Mouse (Mus musculus) hindbrain, embryonic 15.5 days (tissue): ENCODE results near the gene Ncapd3. TPM values are rescaled to one million over a fixed set of nuclear protein-coding genes. Genes with fewer than 3 reads are reported as not detected.

Experiments used
- ATAC-seq: fragments of 200-750 bp; cut with Nextera tagmentation; 2 replicates; pipeline ENCODE4 v1.8.0; 2017; ENCODE audit warnings: low read depth, moderate number of reproducible peaks, moderate TSS enrichment; ENCODE audit not compliant: low FRiP score
- H3K27ac ChIP-seq: fragments of 300-500 bp; sonication (generic); replicated peaks from 2 replicates; pipeline ENCODE4 v1.5.1; 2015; ENCODE audit warnings: mild to moderate bottlenecking, inconsistent platforms
- H3K27me3 ChIP-seq: fragments of 300-500 bp; sonication (generic); 2 replicates; pipeline ENCODE4 v1.6.1; 2015; ENCODE audit warnings: control low read depth, inconsistent platforms
- H3K36me3 ChIP-seq: fragments of 300-500 bp; sonication (generic); 2 replicates; pipeline ENCODE4 v1.6.1; 2015; ENCODE audit warnings: control low read depth, inconsistent platforms
- H3K4me1 ChIP-seq: fragments of 300-500 bp; sonication (generic); replicated peaks from 2 replicates; pipeline ENCODE4 v1.6.1; 2015; ENCODE audit warnings: control low read depth, inconsistent platforms
- H3K4me2 ChIP-seq: fragments of 300-500 bp; sonication (generic); 2 replicates; pipeline ENCODE4 v1.6.1; 2015; ENCODE audit warnings: moderate library complexity, mild to moderate bottlenecking, inconsistent platforms
- H3K4me3 ChIP-seq: fragments of 300-500 bp; sonication (generic); 2 replicates; pipeline ENCODE4 v1.5.1; 2015; ENCODE audit warnings: mild to moderate bottlenecking, inconsistent platforms
- H3K9ac ChIP-seq: fragments of 300-500 bp; sonication (generic); 2 replicates; pipeline ENCODE4 v1.6.1; 2015; ENCODE audit warnings: inconsistent platforms
- H3K9me3 ChIP-seq: fragments of 300-500 bp; sonication (generic); 2 replicates; pipeline ENCODE4 v1.6.1; 2016; ENCODE audit warnings: control low read depth, inconsistent platforms
- WGBS: fragments of 180-500 bp; shearing (Covaris S2); methylation state at CpG from one replicate; pipeline ENCODE4 v1.1.7; 2015; 5-methylcytosine and 5-hydroxymethylcytosine counted together
- polyA plus RNA-seq: library from polyadenylated mRNA; unstranded; fragments of >200 nt; fragmentation: Nextera tagmentation; extraction: Ambion mirVana; gene quantifications from 2 replicates; pipeline ENCODE4 v1.2.1, GENCODE M21; 2015

The Ncapd3 gene
- polyA plus RNA-seq, result 15.4 and 16.6 TPM in 2 replicates

DNA sequence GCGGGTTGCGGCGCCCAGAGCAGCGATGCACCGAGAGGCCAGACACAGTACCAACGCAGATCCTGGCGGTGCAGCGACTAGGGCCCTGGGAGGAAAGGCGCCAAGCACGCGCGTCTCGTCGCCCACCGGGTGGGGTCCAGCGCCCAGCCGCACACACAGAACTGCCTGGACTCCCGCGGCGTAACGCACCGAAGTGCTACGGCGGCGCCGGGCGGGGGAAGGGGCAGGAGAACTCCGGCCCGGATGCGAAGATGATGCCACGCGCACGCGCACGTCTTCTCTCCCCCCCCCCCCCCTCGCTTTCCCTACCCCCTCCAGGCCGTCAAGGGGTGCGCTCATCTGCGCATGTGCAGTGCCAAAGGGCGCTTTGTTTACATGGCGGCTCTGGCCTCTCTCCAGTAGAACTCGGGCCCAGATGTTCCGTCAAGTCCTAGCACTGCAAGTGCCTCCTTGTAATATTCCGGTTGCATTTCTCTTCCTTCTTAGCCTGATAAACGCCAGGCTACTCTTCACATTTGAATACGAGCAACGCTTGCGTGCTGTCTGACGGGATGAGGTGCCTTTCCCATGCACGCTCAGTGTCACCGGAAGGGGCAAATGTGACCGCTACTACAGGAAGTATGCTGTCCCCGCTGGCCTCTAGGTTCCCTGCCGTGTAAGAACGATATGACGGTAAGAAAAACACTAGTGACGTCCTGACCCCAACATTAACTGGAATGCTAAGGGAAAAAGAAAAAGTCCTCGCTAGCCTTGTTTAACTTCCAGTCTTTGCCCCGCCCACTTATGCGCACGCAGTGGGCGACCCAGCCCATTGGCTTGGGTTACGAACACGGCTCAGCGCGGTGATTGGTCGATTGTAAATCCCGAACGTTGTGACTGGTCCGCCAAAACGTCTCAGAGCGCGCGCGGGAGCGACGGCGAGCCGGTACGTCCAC is at the start of gene Ncapd3, which contains the start of gene Vps26b:
TSS of gene Ncapd3 (plus strand) at position 348 of the 935 bp plus-strand sequence.
TSS of gene Vps26b (minus strand) at position 238 of the 935 bp plus-strand sequence.
- Histone ChIP-seq H3K27me3 (no peaks in the 10 kb centered on the region), H3K4me1 (peaks cover 55% of the 10 kb centered on the region), H3K36me3 (no peaks in the 10 kb centered on the region), H3K9ac (peak within 1 kb of the TSS; percentile 100), H3K4me2 (peak within 1 kb of the TSS; percentile 83), H3K27ac (peak within 1 kb of the TSS; percentile 94), H3K9me3 (no peaks in the 10 kb centered on the region), H3K4me3 (peak within 1 kb of the TSS; percentile 100)
- ATAC-seq, result peak; percentile 92
- WGBS, result under 1% methylated on average over 71 of the region's 80 CpGs

DNA sequence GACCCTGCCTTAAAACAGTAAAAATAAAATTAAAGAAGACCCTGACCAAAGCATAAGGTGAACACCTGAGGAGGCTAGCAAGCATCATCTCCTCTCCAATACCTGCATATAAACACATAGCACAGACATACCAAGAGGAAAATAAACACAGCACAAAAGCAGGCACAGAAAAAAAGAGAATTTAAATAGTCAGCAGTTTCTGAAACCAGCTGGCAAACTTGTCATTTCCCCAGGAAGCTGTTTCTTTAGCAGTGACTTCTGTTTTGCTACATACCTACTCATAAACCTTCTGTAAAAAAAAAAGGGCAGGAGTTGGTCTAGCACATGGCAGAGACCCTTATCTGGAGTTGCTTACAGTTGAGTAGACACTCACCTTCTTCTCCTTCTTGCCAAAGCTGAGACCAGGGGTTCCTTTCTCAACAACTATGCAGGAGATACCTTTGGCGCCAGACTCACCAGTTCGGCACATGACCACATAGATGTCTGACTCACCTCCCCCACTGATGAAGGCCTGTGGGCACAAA is 44.8 kb upstream of the Ncapd3 start:
- Histone ChIP-seq H3K4me1 (no peaks in the 10 kb centered on the region), H3K9ac (no peak overlapping the region), H3K4me3 (no peak overlapping the region), H3K27ac (no peak overlapping the region), H3K27me3 (no peaks in the 10 kb centered on the region), H3K9me3 (no peaks in the 10 kb centered on the region), H3K36me3 (peaks cover 55% of the 10 kb centered on the region), H3K4me2 (no peak overlapping the region)
- ATAC-seq, result no peak
- 96% methylated on average over 2 of the region's 2 CpGs for WGBS

- H3K36me3 ChIP-seq, result peaks cover 54% of the 10 kb centered on the region
Measured at GRCm38 (mm10) chr9:26985668-26986277, 44.2 kb upstream of the Ncapd3 start.

DNA sequence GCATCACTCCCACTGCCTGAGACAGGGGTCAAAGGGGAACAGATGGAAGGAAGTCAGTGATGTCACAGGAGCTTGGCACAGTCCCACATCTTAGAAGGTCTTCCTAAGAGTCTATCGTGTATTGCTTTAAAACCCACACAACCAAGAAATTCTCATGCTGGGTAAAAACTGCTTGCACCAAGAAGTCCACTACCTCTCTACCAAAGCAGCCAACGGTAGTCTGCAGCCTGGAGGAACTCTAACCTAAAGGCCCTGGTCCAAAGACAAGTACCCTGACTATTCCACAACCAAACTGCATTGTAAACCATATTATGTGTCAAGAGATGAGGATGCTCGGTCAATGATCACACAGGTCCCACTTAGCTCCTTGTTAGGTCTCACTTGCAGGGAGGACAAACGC is 39.8 kb upstream of the Ncapd3 start:
- 95% methylated on average over 4 of the region's 4 CpGs for WGBS
- no peak overlapping the region for H3K27ac ChIP-seq
- no peak overlapping the region for H3K4me2 ChIP-seq

More at GRCm38 (mm10) chr9:26985668-26986277, 44.2 kb upstream of the Ncapd3 start:
- Histone ChIP-seq H3K4me1 (no peaks in the 10 kb centered on the region), H3K4me3 (no peak overlapping the region), H3K9me3 (no peaks in the 10 kb centered on the region), H3K27me3 (no peaks in the 10 kb centered on the region), H3K27ac (no peak overlapping the region), H3K4me2 (no peak overlapping the region), H3K9ac (no peak overlapping the region)
- ATAC-seq, result no peak
- 98% methylated on average over 6 of the region's 6 CpGs for WGBS

DNA sequence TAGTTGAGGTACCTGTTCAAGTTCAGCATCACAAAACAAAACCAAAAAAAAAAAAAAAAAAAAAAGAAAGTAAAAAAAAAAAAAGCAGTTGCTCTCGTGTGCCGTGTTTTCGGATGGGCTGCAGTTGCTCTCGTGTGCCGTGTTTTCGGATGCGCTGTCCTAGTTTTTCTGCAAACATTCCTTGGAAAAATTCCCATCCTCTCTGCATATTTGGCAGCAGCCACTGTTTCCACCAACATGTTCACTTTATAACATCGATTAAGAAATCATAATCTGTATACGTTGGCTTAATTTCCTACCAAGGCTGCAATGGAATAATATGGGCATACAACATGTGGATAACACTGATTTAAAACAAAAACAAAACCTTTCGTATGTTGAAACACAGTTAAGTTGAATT is 36.9 kb upstream of the Ncapd3 start:
- 95% methylated on average over 10 of the region's 10 CpGs for WGBS
- Histone ChIP-seq H3K9me3 (no peaks in the 10 kb centered on the region), H3K4me3 (no peak overlapping the region), H3K27ac (no peak overlapping the region), H3K4me2 (no peak overlapping the region), H3K4me1 (peaks cover 2% of the 10 kb centered on the region), H3K27me3 (no peaks in the 10 kb centered on the region), H3K9ac (no peak overlapping the region), H3K36me3 (peaks cover 27% of the 10 kb centered on the region)
- no peak for ATAC-seq

More for the DNA sequence above, 39.8 kb upstream of the Ncapd3 start:
- no peaks in the 10 kb centered on the region for H3K9me3 ChIP-seq
- ATAC-seq, result no peak
- H3K9ac ChIP-seq, result no peak overlapping the region
- H3K36me3 ChIP-seq, result peaks cover 42% of the 10 kb centered on the region
- H3K27me3 ChIP-seq, result no peaks in the 10 kb centered on the region
- H3K4me1 ChIP-seq, result no peaks in the 10 kb centered on the region
- H3K4me3 ChIP-seq, result no peak overlapping the region

- peaks cover 8% of the 10 kb centered on the region for H3K4me1 ChIP-seq
- H3K27ac ChIP-seq, result no peak overlapping the region
- ATAC-seq, result no peak
- no peak overlapping the region for H3K4me2 ChIP-seq
- no peak overlapping the region for H3K9ac ChIP-seq
- no peak overlapping the region for H3K4me3 ChIP-seq
- 77% methylated on average over 3 of the region's 3 CpGs for WGBS
- no peaks in the 10 kb centered on the region for H3K27me3 ChIP-seq
- peaks cover 22% of the 10 kb centered on the region for H3K36me3 ChIP-seq
- H3K9me3 ChIP-seq, result no peaks in the 10 kb centered on the region
Measured at GRCm38 (mm10) chr9:26993900-26994299, 36.1 kb upstream of the Ncapd3 start.

GRCm38 (mm10) chr9:26997062-26997461 is 32.9 kb upstream of the Ncapd3 start:
- Histone ChIP-seq H3K9me3 (no peaks in the 10 kb centered on the region), H3K4me1 (peaks cover 30% of the 10 kb centered on the region), H3K36me3 (0 out of 2 replicates have a peak, but pooled peaks cover 3% of the 10 kb centered on the region), H3K9ac (no peak overlapping the region), H3K4me3 (no peak overlapping the region), H3K4me2 (no peak overlapping the region), H3K27me3 (no peaks in the 10 kb centered on the region), H3K27ac (no peak overlapping the region)
- WGBS, result 90% methylated on average over 3 of the region's 3 CpGs
- no peak for ATAC-seq

DNA sequence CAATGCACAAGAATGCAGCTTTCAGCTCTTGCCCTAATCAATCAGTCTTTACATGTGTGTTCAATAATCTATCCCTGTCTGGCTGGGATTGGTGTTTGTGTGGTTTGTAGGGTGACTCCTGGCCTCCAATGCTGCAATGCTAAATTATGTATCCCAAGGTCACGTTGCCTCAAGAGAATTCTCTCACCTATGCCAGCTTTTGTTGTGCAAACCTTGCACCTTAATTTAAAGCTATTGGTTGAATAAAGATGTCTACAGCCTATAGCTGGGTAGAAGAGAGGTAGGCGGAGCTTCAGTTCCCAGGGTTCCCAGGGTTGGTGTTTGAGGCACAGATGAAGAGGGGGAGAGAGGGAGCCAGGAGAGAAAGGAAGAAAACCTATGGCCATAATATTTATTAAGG is 32.5 kb upstream of the Ncapd3 start:
- 92% methylated on average over 2 of the region's 2 CpGs for WGBS
- Histone ChIP-seq H3K4me1 (peaks cover 30% of the 10 kb centered on the region), H3K4me2 (no peak overlapping the region), H3K36me3 (no peaks in the 10 kb centered on the region), H3K27me3 (no peaks in the 10 kb centered on the region), H3K27ac (no peak overlapping the region), H3K9me3 (no peaks in the 10 kb centered on the region), H3K9ac (no peak overlapping the region), H3K4me3 (no peak overlapping the region)
- ATAC-seq, result no peak

GRCm38 (mm10) chr9:26998669-26999460 is 31.1 kb upstream of the Ncapd3 start:
- Histone ChIP-seq H3K27me3 (no peaks in the 10 kb centered on the region), H3K9ac (peak overlapping the region; percentile 82), H3K36me3 (peaks cover 11% of the 10 kb centered on the region), H3K9me3 (no peaks in the 10 kb centered on the region), H3K4me3 (peak overlapping the region; percentile 70), H3K27ac (peak overlapping the region; percentile 74), H3K4me1 (peaks cover 30% of the 10 kb centered on the region), H3K4me2 (peak overlapping the region; percentile 79)
- WGBS, result 3% methylated on average over 29 of the region's 29 CpGs
- peak; percentile 81 for ATAC-seq

DNA sequence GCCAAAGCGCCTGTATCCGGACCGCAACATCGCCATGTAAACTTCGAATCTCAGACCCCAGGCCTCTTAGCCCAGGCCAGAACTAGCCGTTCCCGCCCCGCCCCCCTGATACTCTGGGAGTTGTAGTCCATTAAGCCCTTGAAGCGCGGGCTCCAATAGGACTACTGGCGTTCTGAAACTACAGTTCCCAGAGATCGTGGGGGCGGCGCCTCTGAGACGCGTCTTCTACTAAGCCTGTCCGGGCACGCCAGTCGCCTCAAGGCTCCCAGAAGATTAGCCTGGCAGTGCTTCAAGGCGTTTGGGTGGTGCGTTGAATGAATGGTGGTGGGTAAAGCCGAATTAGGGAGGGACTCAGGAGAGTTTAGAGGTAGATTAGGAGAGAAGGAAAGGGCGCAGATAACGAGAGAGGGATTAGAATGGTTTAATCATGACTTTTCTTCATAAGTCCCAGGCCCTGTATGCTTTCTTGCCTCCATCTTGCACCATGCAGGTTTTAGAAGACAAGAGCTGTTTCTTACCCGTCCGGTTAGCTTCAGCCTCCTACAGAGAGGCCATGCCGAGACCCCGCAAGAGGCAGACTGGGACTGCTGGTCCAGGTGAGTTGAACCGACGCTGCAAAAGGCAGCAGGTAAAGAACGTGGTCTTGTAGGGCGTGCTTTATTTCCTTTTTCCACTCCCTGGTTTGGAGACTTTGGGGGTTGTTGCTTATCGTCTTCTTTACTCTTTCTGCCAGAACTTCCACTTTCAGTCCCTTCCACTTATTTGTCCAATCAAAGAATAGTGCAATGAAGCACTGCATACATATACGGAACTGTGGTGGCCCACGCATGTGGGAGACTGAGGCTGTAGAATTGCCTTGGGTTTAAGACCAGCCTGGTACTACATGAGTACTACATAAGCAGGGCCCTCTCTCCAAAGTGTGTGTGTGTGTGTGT is 30.2 kb upstream of the Ncapd3 start, which contains the start of the genes Acad8 and Thyn1:
TSS of gene Acad8 (minus strand) at position 106 of the 935 bp plus-strand sequence.
TSS of gene Thyn1 (plus strand) at position 250 of the 935 bp plus-strand sequence.
- no peaks in the 10 kb centered on the region for H3K9me3 ChIP-seq
- H3K4me1 ChIP-seq, result peaks cover 30% of the 10 kb centered on the region
- under 1% methylated on average over 35 of the region's 35 CpGs for WGBS
- no peaks in the 10 kb centered on the region for H3K27me3 ChIP-seq
- peak; percentile 100 for ATAC-seq
- H3K9ac ChIP-seq, result peak within 1 kb of the TSS; percentile 82
- peak within 1 kb of the TSS; percentile 70 for H3K4me3 ChIP-seq
- peak within 1 kb of the TSS; percentile 79 for H3K27ac ChIP-seq
- H3K4me2 ChIP-seq, result peak within 1 kb of the TSS; percentile 79
- peaks cover 18% of the 10 kb centered on the region for H3K36me3 ChIP-seq
